Mouse (Mus musculus) stomach, adult 2 months (tissue): ENCODE measurements around the gene Gimap9. TPM values are rescaled to one million over a fixed set of nuclear protein-coding genes. Genes with fewer than 3 reads are reported as not detected.

ENCODE experiments used
- polyA plus RNA-seq: library from polyadenylated mRNA; depleted of rRNA; stranded (reverse); fragments of >200 nt; gene quantifications from 2 replicates; pipeline ENCODE4 v1.2.3, GENCODE M21; 2012; rRNA removed

The Gimap9 gene
- 0.23 TPM in 1 of 2 replicates, not detected in the other for polyA plus RNA-seq

GRCm38 (mm10) chr6:48675931-48676859 lies at the start of gene Gimap9:
Gimap9 (plus strand) TSS chr6:48676129.

GRCm38 (mm10) chr6:48626464-48626863 lies 49.5 kb upstream of the Gimap9 start, which contains the start of gene AI854703:
AI854703 (plus strand) TSS chr6:48626764.

GRCm38 (mm10) chr6:48646995-48647394 lies 28.9 kb upstream of the Gimap9 start, which contains the start of gene Gimap8:
Gimap8 (plus strand) TSS chr6:48647234.

DNA sequence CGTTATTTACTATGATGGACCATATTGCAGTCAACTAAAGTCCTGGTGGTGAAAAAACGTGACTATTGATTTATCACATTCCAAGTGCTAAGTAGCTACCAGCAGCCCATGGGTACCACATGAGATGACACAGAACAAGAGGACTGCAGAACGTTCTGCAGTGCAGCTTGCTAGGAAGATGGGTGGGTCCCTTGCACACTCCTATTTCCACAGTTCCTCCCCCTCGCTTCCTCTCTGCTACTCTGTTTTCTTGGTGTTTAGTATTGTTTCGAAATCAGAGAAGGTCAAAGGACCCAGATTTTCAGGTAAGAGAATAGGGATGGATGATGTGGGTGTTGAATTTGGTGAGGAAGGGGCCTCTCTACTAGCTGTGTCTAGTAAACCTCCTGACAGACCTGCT lies 8.4 kb downstream of the Gimap9 start, which contains the start of gene Gimap4:
Gene Gimap4 (plus strand): TSS at position 231 of the 400 bp plus-strand sequence.

GRCm38 (mm10) chr6:48718455-48718854 lies 42.5 kb downstream of the Gimap9 start, which contains the start of the genes Gm28053 and Gimap7:
Gm28053 (plus strand) TSS chr6:48718607.
Gimap7 (plus strand) TSS chr6:48718621.

Other genes starting within 250 kb of the Gimap9 start
- 19.5 and 20.3 TPM in 2 replicates for gene Zfp467, start 230.3 kb upstream of the Gimap9 start, polyA plus RNA-seq
- gene Sspo, start 227.9 kb upstream of the Gimap9 start, polyA plus RNA-seq, result 0.24 and 0.50 TPM in 2 replicates
- 13.9 and 14.1 TPM in 2 replicates for gene Atp6v0e2, start 138.5 kb upstream of the Gimap9 start, polyA plus RNA-seq
- 6.2 and 7.2 TPM in 2 replicates for gene Lrrc61, start 121.3 kb upstream of the Gimap9 start, polyA plus RNA-seq
- 46.6 and 47.3 TPM in 2 replicates for gene Rarres2, start 103.3 kb upstream of the Gimap9 start, polyA plus RNA-seq
- gene Gm45021, start 86.5 kb upstream of the Gimap9 start, polyA plus RNA-seq, result not detected in 2 replicates
- 13.2 and 15.6 TPM in 2 replicates for gene Repin1, start 82.2 kb upstream of the Gimap9 start, polyA plus RNA-seq
- gene Gm44965, start 82.2 kb upstream of the Gimap9 start, polyA plus RNA-seq, result not detected in 2 replicates
- gene Zfp775, start 74.1 kb upstream of the Gimap9 start, polyA plus RNA-seq, result 2.3 and 3.2 TPM in 2 replicates
- 0.71 and 0.78 TPM in 2 replicates for gene AI854703, start 49.4 kb upstream of the Gimap9 start, polyA plus RNA-seq
- 0.26 and 0.52 TPM in 2 replicates for gene Gimap8, start 28.9 kb upstream of the Gimap9 start, polyA plus RNA-seq
- gene Gimap4, start 8.4 kb downstream of the Gimap9 start, polyA plus RNA-seq, result 0.98 and 1.2 TPM in 2 replicates
- 0.57 and 1.1 TPM in 2 replicates for gene Gimap6, start 32.1 kb downstream of the Gimap9 start, polyA plus RNA-seq
- not detected in 2 replicates for gene Gm28053, start 42.5 kb downstream of the Gimap9 start, polyA plus RNA-seq
- gene Gimap7, start 42.5 kb downstream of the Gimap9 start, polyA plus RNA-seq, result 0.05 TPM in 1 of 2 replicates, not detected in the other
- gene Gimap1, start 62.9 kb downstream of the Gimap9 start, polyA plus RNA-seq, result 1.3 and 3.6 TPM in 2 replicates
- gene Gimap5, start 70.1 kb downstream of the Gimap9 start, polyA plus RNA-seq, result 0.89 and 1.6 TPM in 2 replicates
- gene Gimap3, start 94.7 kb downstream of the Gimap9 start, polyA plus RNA-seq, result 0.25 and 0.55 TPM in 2 replicates
- gene Tmem176a, start 164.8 kb downstream of the Gimap9 start, polyA plus RNA-seq, result 59.3 and 80.5 TPM in 2 replicates
- 108 and 110 TPM in 2 replicates for gene Tmem176b, start 165.4 kb downstream of the Gimap9 start, polyA plus RNA-seq
- gene Aoc1, start 196.8 kb downstream of the Gimap9 start, polyA plus RNA-seq, result 0.11 and 0.17 TPM in 2 replicates